Mouse (Mus musculus) large intestine, adult 2 months (tissue): ENCODE data around the gene 1110057P08Rik. TPM values are rescaled to one million over a fixed set of nuclear protein-coding genes. Genes with fewer than 3 reads are reported as not detected.
"Not testable (repeated sequence)": the region's sequence is repeated elsewhere in the genome, so short reads cannot be mapped to it uniquely, and the experiment has no call there.

Experiments used
- DNase-seq: peaks from one replicate; pipeline ENCODE4 v3.0.0-alpha.2; 2012; ENCODE audit warnings: low read depth, low spot score
- WGBS: fragments of 180-500 bp; shearing (Covaris S2); methylation state at CpG from one replicate; pipeline ENCODE4 v1.1.7; 2018; 5-methylcytosine and 5-hydroxymethylcytosine counted together
- polyA plus RNA-seq: library from polyadenylated mRNA; depleted of rRNA; stranded (reverse); fragments of >200 nt; gene quantifications from 2 replicates; pipeline ENCODE4 v1.2.3, GENCODE M21; 2012; rRNA removed

Gene 1110057P08Rik
- polyA plus RNA-seq = not detected in 2 replicates

DNA sequence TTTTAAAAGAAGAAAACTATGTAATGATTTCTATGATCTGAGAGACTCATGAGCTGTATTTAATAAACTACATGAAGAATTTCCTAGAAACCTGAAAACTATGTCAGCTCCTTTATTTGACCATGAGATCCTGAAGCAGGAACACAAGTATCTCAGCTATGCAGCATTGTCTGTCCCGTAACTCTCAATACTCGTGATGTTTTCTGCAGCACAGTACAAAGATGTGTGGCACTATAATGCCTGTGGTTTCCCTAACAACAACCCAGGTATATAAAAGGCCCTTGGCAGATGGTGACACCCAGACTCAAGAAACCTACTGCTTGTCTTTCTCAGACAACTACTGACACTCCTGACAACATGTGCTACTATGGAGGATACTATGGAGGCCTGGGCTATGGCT, at the start of gene 1110057P08Rik:
1110057P08Rik (plus strand) TSS at position 301 of the 400 bp plus-strand sequence.
- WGBS = 70% methylated on average over 2 of the region's 2 CpGs
- DNase-seq = no peak

GRCm38 (mm10) chr16:89140551-89140950, 34.0 kb upstream of the 1110057P08Rik start, which contains the start of gene Gm6358:
Gm6358 (plus strand) TSS chr16:89140851.
- 90% methylated on average over 1 of the region's 1 CpGs for WGBS
- DNase-seq = no peak

- 90% methylated on average over 1 of the region's 1 CpGs for WGBS
These were observed 23.7 kb upstream of the 1110057P08Rik start, which contains the start of gene Gm10061 for GRCm38 (mm10) chr16:89150786-89151185. Gm10061 (plus strand) TSS chr16:89151086.

GRCm38 (mm10) chr16:89157652-89158051, 16.9 kb upstream of the 1110057P08Rik start, which contains the start of gene Gm9789:
Gm9789 (plus strand) TSS chr16:89157952.
- WGBS = 79% methylated on average over 4 of the region's 4 CpGs
- no peak for DNase-seq

More at GRCm38 (mm10) chr16:89150786-89151185, 23.7 kb upstream of the 1110057P08Rik start, which contains the start of gene Gm10061:
- no peak for DNase-seq

DNA sequence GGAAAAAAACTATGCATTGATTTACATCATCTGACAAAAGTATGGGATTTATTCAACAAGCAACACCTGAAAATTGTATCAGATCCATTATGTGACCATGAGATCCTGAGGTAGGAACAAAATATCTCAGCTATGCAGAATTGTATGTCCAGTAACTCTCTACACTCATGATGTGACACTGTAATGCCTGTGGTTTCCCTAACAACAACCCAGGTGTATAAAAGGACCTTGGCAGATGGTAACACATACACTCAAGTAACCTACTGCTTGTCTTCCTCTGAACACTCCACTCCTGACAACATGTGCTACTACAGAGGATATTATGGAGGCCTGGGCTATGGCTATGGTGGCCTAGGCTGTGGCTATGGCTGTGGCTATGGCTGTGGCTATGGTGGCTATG, 5.3 kb upstream of the 1110057P08Rik start, which contains the start of gene Gm7735:
Gm7735 (plus strand) TSS at position 301 of the 400 bp plus-strand sequence.
- not testable (repeated sequence) for DNase-seq

- 78% methylated on average over 4 of the region's 4 CpGs for WGBS
These were observed 14.1 kb downstream of the 1110057P08Rik start for GRCm38 (mm10) chr16:89188621-89189020.

DNA sequence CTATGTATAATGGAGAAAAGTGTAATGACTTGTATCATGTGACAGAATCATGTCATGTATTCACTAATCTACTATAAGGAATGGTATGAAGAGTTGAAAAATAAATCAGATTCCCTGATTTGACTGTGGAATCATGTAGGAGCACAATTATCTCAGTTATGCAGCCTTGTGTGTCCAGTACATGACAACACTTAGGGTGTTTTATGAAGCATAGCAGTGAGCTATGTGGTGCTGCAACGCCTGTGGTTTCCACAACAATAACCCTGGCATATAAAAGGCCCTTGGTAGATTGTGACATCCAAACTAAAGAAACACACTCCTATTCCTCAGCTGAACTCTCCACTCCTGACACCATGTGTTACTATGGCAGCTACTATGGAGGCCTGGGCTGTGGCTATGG, 31.0 kb downstream of the 1110057P08Rik start, which contains the start of gene Krtap20-2:
Krtap20-2 (plus strand) TSS at position 301 of the 400 bp plus-strand sequence.
- no peak for DNase-seq
- 51% methylated on average over 1 of the region's 1 CpGs for WGBS

More at GRCm38 (mm10) chr16:89188621-89189020, 14.1 kb downstream of the 1110057P08Rik start:
- no peak for DNase-seq

Other genes starting within 250 kb of the 1110057P08Rik start
- gene Krtap19-9b, start 242.5 kb upstream of the 1110057P08Rik start, polyA plus RNA-seq = not detected in 2 replicates
- not detected in 2 replicates for gene Krtap16-3, start 211.9 kb upstream of the 1110057P08Rik start, polyA plus RNA-seq
- gene Krtap22-2, start 164.0 kb upstream of the 1110057P08Rik start, polyA plus RNA-seq = not detected in 2 replicates
- gene Gm10229, start 159.5 kb upstream of the 1110057P08Rik start, polyA plus RNA-seq = not detected in 2 replicates
- gene Krtap6-1, start 143.0 kb upstream of the 1110057P08Rik start, polyA plus RNA-seq = not detected in 2 replicates
- not detected in 2 replicates for gene Gm10228, start 133.3 kb upstream of the 1110057P08Rik start, polyA plus RNA-seq
- gene Krtap6-5, start 126.9 kb upstream of the 1110057P08Rik start, polyA plus RNA-seq = not detected in 2 replicates
- gene 1110025L11Rik, start 110.7 kb upstream of the 1110057P08Rik start, polyA plus RNA-seq = not detected in 2 replicates
- not detected in 2 replicates for gene Krtap6-3, start 90.7 kb upstream of the 1110057P08Rik start, polyA plus RNA-seq
- gene Gm6358, start 33.9 kb upstream of the 1110057P08Rik start, polyA plus RNA-seq = not detected in 2 replicates
- not detected in 2 replicates for gene Gm10061, start 23.6 kb upstream of the 1110057P08Rik start, polyA plus RNA-seq
- gene Gm9789, start 16.8 kb upstream of the 1110057P08Rik start, polyA plus RNA-seq = not detected in 2 replicates
- not detected in 2 replicates for gene Gm7735, start 5.2 kb upstream of the 1110057P08Rik start, polyA plus RNA-seq
- not detected in 2 replicates for gene Krtap20-2, start 31.1 kb downstream of the 1110057P08Rik start, polyA plus RNA-seq
- not detected in 2 replicates for gene Krtap21-1, start 229.1 kb downstream of the 1110057P08Rik start, polyA plus RNA-seq
- gene Krtap6-2, start 245.4 kb downstream of the 1110057P08Rik start, polyA plus RNA-seq = not detected in 2 replicates